Mouse (Mus musculus) C2C12 (cell line): ENCODE data around the gene Jmjd4.

Source experiments
- CEBPB ChIP-seq: IDR thresholded peaks from one replicate; pipeline ENCODE4 v1.6.1; 2011; ENCODE audit warnings: low read depth, mild to moderate bottlenecking, control low read depth, moderate library complexity
- CTCF ChIP-seq: IDR thresholded peaks from one replicate; pipeline ENCODE4 v1.5.1; 2011; ENCODE audit not compliant: control insufficient read depth, insufficient read depth, insufficient read length
- MAX ChIP-seq: IDR thresholded peaks from one replicate; pipeline ENCODE4 v1.6.1; 2011; ENCODE audit warnings: mild to moderate bottlenecking, control low read depth
- MYOD1 ChIP-seq: IDR thresholded peaks from one replicate; pipeline ENCODE4 v1.6.1; 2011; ENCODE audit warnings: low read depth; ENCODE audit not compliant: control insufficient read depth, insufficient read length
- USF1 ChIP-seq: IDR thresholded peaks from one replicate; pipeline ENCODE4 v1.6.1; 2011; ENCODE audit warnings: low read depth, mild to moderate bottlenecking, control low read depth, moderate library complexity

DNA sequence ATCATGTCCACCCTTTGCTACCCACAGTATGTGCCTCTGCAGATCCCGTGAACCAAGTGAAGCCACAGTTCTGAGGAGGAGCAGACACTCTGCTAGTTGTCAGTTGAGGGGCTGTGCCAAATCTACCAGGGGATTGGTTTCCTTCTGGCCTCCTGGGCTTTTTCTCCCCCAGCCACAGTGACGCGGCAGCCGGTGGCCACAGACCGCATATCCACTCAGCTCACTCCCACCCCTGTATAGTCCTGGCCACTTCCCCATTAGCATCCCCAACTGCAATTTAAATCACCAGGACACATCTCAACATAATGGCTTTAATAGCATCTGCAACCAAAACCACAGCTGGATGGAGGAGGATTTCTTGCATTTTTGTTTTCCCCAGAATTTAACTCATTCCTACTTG is 31.1 kb upstream of the Jmjd4 start:
- no peak for TF ChIP-seq CTCF
- TF ChIP-seq MAX, result no peak
- TF ChIP-seq USF1, result no peak
- TF ChIP-seq MYOD1, result no peak
- no peak for TF ChIP-seq CEBPB
